Mouse (Mus musculus) heart, postnatal 0 days (tissue): ENCODE measurements at regions not wholly inside any gene's neighbourhood (a gene's known extent, or its start where the extent isn't known, plus 50 kb on each side); places are given as distances from the start of the nearest gene placed in this dataset.

Source experiments
- CTCF ChIP-seq: IDR thresholded peaks from 2 replicates; pipeline ENCODE4 v1.5.1; 2016; ENCODE audit warnings: antibody characterized with exemption, control low read depth, low read depth
- EP300 ChIP-seq: IDR thresholded peaks from 2 replicates; pipeline ENCODE4 v1.6.1; 2016; ENCODE audit warnings: antibody characterized with exemption, low read depth

GRCm38 (mm10) chr3:39322225-39322624, 435.5 kb downstream of the Fat4 start:
- TF ChIP-seq CTCF, result no peak
- TF ChIP-seq EP300, result no peak
